Mouse (Mus musculus): ENCODE data around the gene Fscn2.
A peak's percentile ranks its signal among the peaks of the same experiment; 100 is the strongest.

Gene Fscn2

DNA sequence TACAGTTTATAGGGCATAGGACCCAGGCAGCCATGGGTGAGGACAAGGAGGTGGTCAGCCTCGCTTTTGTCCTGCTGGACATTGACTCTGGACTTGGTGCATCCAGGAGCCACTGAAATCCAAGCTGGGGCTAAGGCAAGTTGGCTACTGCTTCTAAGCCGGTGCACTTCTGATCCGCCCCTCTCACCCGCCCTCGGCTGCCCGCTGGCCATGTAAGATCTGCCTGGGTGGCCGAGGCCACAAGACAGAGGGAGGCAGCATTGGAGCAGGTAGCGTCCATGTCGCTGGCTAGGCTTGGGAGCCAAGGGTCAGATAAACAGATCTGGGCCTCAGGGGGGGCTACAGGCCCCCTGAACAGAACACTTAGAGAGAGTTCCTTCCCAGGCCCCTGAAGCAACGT lies at the start of gene Fscn2:
TSS of gene Fscn2 (plus strand) at position 240 of the 400 bp plus-strand sequence.
- DNase-seq = no peak

DNA sequence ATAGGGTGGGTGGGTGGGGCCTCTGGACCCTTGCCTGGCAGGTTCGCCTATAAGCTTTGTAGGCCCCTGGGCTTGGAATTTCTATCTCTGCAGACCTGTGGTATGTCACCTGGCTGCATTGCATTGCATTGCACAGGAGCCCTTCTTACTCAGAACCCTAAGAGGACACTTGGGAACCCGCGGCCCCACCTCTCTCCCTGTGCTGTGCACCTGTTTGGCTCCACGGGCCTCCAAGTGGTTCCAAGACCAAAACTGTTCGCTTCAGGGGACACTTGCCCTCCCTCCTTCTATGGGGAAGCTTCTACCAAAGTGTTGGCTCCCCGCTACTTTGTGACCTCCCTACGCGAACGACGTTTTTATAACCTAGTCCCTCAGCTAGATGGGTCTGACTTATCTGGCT lies 49.8 kb upstream of the Fscn2 start:
- peak; percentile 35 for DNase-seq

DNA sequence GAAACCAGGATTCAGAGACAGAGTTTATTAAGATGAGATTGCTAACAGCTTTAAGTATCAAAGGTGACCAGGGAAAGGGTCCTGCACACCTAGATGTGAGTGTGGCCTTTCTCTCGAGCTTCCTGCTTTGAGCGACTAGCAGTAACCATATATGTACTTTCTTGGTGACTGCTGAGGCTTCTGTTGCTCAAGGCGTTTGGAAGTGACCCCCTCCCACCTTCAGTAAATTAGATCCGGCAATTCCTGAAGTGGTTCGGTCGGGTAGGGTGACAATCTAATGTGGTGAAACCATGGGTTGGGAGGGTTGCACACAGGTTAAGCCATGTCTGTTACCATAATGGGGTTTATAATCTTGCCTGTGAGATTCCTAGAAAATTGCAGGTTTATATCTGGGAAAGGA lies 49.3 kb upstream of the Fscn2 start:
- DNase-seq = no peak

DNA sequence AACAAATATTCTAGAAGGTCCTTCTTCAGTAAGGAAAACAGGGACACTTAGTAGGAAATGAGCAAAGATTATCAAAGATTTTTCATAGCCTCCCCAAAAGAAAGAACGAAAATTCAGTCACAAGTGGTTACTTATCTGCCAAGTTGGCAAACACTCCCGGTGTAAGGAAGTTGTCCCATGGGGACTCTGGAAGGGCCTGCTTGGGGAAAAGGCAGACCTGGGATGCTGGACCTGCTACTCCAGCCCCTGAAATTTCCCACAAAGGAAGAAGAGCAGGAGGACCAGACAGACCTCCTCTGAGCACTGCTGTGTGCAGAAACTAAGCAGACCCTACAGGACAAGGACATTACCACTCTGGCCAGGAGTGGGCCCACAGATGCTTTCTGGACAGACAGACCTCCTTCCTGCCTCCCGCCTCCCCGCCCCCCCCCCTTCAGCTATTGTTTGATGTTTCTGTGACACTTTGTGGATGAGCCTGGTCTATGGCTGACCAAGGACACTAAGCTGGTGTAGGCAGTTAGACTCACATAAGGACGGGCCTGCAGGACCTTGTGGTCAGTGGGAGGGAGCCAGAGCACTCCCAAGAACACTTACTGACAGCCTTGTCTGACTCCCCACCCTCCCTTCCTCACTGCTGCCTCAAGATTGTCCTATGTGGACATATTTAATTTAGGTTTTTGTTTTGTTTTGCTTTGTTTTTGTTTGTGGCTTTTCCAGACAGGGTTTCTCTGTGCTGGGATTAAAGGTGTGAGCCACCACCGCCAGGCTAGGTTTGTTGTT lies 47.2 kb upstream of the Fscn2 start:
- no peak for DNase-seq

DNA sequence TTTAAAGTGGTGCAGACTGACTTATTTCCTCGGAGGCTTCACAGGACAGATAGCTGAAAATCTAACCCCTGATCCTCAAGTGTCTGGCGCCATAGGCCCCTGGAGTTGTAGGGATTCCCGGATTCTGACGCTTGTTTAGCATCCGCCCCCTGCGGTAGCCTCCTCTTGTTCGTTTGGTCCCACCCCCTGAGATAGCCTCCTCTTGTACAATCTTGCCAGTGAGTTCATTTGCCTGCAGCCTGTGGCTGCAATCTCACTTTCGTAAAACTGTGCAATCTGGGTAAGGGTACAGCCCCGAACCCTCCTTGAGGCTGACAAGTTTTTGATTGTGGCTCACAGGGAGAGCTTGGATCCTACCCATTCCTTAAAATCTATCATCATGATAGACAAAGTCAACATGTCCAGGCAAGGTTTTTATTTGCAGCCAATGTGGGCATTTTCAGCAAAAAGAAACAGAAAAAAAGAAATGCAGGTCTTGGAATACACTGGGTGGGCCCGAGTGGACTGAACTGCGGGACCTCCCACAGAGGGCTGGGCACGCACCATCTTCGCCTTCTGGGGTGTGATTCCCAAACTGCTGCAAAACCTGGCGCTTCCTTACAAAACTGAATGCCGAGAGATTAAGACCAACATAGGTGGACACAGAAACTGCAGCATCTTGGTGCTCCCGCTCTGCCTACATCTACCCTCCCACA lies 46.5 kb upstream of the Fscn2 start:
- no peak for DNase-seq

DNA sequence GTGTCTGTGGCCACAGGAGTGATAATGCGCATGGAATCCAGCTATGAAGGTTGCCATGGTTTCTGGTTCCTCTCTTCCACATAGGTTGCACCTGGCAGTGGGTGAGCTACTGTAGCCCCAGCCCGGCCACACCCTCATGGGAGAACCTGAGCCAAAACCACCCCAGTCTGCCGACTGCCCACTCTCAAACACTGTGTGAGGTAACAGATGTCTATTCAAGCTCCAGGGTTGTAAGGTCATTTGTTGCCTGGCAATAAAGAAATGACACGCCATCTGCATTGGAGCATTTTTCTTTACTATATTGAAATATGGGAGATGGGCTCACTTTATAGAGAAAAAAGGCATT lies 45.9 kb upstream of the Fscn2 start:
- peak; percentile 25 for DNase-seq

DNA sequence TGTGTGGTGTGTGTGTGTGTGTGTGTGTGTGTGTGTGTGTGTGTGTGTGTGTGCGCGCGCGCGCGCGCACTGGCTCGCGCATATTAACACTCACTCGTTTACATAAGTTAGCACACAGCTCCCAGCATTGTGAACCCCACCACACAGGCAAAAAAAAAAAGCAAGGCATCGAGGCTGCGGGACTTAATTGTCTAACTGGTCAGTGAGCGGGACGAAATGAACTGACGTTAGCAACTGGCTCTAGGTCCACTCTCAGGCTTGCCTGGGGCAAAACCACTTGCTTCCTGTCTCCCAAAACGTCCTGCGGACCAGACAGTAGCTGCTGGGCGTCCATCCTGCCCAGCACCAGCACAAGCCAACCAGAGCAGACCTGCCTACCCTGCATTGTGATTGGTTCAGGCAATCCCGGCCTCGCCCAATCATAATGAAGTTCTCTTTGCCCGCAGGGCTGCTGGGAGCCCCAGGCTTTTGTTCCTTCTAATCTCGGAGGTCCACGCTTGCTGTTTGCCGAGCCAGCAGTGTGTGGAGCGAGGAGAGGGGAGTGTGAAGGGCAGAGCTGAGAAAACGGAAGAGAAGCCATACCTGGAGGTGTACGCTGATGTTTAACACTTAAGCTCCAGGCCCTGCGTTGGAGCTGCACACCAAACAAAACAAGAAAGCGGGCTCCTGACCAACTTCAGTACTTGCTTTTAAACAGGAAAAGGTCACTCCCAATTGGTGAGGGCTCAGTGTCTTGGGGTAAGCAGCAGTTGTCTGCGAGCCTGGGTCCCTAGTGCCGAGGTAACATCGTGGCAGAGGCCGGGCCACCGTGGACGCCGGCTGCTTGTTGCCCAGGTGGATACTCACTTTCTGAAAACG lies 45.3 kb upstream of the Fscn2 start:
- peak; percentile 83 for DNase-seq

DNA sequence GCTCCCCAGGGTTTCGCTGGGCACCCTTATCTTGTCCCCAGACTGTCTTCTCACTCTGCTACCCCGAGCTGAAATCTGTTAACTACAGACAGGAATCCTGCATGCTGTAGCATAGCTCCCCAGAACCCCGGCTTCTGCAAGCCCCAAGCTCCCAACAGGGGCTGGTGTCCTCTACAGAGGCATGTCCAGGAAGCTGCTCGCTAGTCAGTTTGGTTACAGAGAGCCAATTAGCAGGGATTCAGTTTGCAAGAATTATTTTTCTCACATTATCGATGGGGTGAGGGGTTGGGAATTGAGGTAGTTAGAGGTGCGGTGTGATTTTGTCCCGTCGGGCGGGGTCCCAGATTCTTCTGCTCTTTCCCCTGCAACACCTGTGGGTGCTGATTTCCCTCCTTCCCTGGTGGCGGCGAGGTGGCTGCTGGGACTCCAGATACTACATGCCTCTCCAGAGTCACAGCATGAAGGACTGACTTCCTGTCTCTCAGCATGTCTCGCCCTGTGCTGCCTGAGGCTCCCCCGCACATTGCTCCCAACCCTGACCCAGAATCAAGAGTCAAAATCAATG lies 44.6 kb upstream of the Fscn2 start:
- peak; percentile 59 for DNase-seq

DNA sequence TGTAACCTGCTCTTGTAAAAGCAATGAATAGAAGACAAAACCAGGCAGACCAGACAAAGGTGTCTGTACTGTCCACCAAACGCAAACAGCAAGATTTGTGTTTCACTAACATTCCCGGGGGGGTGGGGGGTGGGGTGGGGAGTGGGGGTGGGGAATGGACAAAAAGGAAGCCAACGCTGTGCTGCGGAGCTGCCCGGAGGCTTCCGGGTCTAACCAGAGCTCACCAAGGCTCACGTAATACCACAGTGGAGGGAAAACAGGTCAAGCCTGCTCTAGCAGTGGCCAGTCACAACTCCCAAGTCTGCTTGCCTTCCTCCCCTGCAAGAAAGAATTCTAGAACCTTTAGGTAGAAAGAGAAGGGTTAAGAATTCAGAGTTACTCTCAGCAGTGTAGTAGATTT lies 43.9 kb upstream of the Fscn2 start:
- no peak for DNase-seq

DNA sequence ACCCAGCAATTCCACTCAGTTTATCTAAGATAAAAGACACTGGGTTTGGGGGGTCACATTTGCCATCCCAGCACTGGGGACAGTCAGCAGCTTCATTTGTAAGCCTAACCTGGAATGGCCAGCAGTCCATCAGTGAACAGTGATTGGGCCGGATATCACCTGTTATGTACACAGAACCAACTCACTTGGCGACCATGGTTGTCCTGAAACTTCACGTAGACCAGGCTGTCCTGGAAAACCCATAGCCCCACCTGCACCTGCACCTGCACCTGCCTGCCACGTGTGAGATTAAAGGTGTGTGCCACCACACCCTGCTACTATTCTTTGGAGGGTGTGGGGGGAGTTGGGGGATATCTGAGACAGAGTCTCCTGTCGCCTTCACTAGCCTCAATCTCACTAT lies 42.0 kb upstream of the Fscn2 start:
- no peak for DNase-seq

DNA sequence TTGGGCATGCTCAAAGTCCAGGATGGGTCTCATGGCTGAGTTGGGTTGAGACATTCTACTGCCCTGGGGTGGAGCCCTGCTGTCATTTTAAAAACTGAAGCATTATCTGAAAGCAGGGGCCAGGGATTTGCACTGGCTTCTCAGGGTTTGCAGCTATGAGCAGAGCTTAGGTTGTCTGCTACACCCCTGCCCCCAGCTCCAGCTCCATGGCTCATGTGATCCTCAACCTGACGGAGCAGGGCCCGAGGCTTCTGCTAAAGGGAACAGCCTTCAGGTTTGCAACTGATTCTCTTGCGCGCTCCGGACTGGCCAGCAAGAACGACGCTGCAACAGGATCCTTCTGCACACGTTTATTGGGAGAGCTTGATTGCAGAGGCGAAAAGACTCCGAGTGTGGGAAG lies 41.2 kb upstream of the Fscn2 start:
- DNase-seq = no peak

DNA sequence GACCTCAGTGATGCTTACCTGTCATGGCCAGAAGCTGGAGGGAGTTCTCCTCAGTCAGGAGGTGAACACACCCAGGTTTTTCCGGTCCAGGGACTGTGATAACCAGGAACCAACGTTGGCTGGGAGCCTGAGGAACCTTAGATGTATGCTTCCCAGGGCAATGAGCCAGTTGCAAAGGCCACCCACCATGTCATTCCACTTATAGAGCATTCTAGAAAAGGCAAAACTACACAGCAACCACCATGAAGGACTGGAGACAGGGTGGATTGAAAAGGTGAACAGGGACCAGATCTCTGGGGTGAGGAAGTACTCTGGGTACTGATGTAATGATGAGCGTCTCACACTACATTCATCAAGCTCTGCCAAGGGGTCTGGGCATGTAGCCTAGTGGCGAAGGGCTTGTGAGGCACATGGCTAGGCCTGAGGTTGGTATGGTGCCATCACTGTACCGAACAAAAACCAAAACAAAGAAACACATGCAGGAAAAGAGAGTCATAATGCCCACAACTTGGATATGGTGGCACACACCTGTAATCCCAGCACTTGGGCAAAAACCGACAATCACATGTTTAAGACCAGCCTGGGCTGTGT lies 25.8 kb upstream of the Fscn2 start:
- no peak for DNase-seq

DNA sequence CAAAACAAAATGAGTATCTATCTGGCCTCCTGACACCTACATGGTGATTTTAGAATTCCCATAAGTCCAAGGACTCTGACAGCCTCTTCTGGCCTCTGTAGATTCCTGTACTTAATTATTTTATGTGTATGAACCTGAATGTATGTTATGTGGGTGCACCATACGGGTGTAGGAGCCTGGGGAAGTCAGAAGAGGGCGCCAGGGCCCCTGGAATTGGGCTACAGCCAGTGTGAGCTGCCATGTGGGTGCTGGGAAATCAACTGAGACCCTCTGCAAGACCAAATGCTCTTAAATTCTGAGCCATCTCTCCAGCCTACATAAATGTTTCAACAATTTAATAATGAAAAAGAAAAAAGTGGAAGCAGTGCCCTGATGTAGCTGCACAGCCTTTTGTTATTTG lies 23.9 kb upstream of the Fscn2 start:
- DNase-seq = no peak

DNA sequence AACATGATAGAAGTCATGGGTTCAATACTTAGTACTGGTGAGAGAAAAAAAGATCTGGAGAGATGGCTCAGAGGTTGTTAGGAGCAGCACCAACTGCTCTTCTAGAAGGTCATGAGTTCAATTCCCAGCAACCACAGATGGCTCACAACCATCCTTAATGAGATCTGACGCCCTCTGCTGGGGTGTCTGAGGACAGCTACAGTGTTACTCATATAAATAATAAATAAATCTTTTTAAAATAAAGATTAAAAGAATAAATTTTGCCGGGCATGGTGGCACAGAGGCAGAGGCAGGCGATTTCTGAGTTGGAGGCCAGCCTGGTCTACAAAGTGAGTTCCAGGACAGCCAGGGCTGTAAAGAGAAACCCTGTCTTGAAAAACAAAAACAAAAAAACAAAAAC lies 22.5 kb upstream of the Fscn2 start:
- DNase-seq = peak; percentile 13

DNA sequence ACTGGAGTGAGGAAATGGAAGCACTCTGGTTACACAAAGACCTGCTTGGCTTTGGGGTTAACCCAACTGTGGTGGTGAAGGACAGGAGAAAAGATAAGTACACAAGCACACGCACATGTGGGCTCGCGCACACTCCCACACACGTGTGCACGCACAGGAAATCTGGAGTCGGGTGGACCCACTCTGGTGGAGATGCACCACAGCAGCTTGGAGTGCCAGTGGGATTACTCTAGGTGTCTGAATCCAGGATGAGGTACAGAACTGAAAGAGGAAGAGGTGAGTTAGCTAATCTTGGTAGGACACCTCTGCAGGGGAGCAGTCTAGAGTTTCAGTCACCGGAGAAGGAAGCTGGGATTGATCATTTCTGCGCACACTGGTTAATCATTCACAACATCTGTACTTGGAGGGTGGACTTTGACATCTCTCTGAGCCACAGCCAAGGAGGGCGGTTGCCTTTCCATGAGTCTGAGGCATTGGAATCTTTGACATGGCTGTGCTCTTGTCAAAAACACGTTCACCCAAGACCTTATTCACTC lies 21.3 kb upstream of the Fscn2 start:
- no peak for DNase-seq

DNA sequence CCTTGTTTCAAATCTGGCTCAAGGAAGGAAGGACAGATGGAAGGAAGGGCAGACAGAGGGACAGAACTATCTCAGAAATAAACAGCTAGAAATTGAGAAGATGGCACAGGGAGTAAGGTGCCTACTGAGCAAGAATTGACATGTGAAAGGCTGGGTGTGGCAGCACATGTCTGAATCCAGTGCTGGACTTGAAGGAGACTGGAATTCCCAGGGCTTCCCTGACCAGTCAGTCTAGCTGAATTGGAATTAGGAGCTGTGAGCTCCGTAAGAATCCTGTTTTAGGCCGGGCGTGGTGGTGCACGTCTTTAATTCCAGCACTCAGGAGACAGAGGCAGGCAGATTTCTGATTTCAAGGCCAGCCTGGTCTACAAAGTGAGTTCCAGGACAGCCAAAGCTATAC lies 19.7 kb upstream of the Fscn2 start:
- DNase-seq = no peak

DNA sequence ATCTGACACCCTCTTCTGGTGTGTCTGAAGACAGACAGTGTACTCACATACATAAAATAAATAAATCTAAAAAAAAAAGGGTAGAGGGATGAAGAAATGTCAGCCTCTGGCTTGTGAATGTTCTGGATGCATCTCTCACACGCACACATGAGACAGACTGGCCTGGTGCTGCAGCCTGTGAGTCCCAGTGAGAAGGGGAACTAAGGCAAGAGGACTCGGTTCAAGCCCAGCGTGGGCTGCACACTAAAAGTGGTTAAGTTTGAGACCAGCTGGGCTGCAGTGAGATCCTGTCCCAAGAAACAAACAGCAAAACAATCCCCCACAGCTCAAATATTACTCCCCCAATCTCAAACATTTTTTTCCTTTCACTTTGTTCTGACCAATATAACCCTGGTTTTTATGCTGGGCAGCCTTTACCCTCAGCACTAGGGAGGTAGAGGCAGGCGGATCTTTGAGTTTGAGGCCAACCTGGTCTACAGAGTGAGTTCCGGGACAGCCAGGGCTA lies 18.6 kb upstream of the Fscn2 start:
- no peak for DNase-seq

DNA sequence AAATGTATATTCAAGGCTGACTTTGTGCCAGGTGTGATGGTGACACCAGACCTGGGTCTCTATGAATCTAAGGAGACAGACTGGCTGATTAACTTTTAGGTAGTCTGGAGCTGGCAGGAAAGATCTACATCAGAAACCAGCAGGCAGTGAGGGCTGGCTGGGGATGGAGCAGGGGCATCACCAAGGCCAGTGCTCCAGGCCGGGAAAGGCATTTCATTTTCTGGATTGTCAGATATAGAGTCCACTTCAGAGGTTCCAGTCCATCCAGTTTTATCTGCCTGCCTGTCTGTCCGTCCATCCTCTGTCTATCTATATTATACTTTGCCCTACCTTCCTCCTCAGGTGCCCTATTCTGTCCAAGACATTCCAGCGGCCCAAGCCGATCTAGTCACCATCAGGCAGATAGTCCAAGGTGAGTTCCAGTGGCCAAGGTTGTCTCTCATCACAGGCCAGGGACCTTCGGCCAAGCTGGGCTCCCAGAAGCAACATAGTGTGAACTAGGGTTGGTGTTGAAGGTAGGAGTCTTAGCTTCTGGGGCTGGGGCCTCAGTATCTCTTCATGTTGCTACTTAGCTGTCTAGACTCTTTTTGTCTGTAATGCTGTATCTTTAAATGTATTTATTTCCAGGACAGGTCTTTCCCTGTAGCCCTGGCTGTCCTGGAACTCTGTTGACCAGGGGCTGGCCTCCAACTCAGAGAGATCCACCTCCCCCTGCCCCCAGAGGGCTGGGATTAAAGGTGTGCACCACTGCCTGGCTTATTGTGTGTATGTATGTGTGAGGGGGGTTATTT lies 17.6 kb upstream of the Fscn2 start:
- peak; percentile 14 for DNase-seq

DNA sequence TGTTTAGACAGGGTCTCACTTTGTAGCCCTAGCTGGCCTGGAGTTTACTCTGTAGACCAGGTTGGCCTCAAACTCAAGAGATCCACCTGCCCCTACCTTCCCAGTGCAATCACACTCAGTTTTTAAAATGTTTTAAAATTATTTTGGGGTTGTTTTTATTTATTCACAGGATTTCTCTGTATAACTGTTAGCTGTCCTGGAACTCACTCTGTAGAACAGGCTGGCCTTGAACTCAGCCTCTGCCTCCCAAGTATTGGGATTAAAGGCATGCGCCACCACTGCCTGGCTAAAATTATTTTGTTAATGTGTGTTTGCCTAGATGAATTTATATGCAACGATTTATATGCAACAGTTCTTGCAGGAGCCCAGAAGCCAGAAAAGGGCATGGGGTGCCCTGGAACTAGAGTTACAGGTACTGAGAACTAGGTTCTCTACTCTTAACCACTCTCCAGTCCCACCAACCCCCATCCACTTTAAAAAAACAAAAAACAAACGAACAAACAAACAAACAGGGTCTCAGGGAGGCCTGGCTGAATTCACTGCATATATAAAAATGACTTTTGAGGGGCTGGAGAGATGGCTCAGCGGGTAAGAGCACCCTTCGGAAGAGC lies 16.9 kb upstream of the Fscn2 start:
- no peak for DNase-seq

DNA sequence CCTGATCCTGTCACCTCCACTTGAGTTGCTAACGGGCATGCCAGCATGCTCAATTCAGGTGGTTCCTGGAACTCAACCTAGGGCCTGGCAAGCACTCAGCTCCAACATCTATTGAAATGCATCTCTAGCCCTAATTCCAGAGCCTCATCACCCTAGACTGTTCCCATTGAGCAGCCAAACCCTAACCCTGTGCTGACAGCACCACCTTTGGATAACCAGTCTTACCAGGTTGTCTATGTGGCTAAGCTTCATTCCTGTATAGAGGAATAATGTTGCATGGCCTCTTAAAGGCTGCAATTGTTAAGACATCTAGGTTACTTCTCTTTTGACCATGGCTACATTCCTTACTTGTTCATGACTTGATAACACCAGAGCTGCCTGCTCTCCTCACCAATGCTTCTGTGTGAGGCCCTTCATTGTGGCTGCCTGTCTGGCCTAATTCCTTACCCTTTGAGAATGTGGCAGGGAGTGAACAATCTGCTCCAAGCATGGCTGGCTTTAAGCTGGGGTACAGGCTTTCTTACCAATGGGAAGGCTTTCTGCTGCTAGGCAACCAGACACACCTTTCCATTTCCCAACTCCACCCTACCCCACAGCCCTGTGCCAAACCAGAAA lies 16.2 kb upstream of the Fscn2 start:
- DNase-seq = no peak
